Mouse (Mus musculus) myocyte (in vitro differentiated cells): ENCODE data around the gene Yap1. TPM values are rescaled to one million over a fixed set of nuclear protein-coding genes. Genes with fewer than 3 reads are reported as not detected.

Experiments
- H3K27me3 ChIP-seq: one replicate; pipeline ENCODE4 v1.6.1; 2011; ENCODE audit not compliant: control insufficient read depth, insufficient read depth, insufficient read length
- H3K36me3 ChIP-seq: one replicate; pipeline ENCODE4 v1.6.1; 2011; ENCODE audit not compliant: control insufficient read depth, insufficient read depth
- H3K4me2 ChIP-seq: one replicate; pipeline ENCODE4 v1.6.1; 2011; ENCODE audit warnings: low read depth, control low read depth
- H3K4me3 ChIP-seq: one replicate; pipeline ENCODE4 v1.5.1; 2011; ENCODE audit warnings: mild to moderate bottlenecking, control low read depth, moderate library complexity
- H3K79me2 ChIP-seq: one replicate; pipeline ENCODE4 v1.6.1; 2011; ENCODE audit not compliant: control insufficient read depth, insufficient read depth
- H3ac ChIP-seq: one replicate; pipeline ENCODE4 v1.6.1; 2011; ENCODE audit not compliant: control insufficient read depth, insufficient read length
- CEBPB ChIP-seq: IDR thresholded peaks from 2 replicates; pipeline ENCODE4 v1.6.1; 2011; ENCODE audit warnings: mild to moderate bottlenecking, moderate library complexity; ENCODE audit not compliant: poor library complexity, insufficient read depth, severe bottlenecking
- E2F4 ChIP-seq: IDR thresholded peaks from one replicate; pipeline ENCODE4 v1.6.1; 2011; ENCODE audit warnings: mild to moderate bottlenecking, control low read depth, moderate library complexity; ENCODE audit not compliant: insufficient read depth
- MAX ChIP-seq: IDR thresholded peaks from one replicate; pipeline ENCODE4 v1.6.1; 2011; ENCODE audit warnings: low read depth, mild to moderate bottlenecking, control low read depth
- MYOD1 ChIP-seq, 3 experiments: IDR thresholded peaks; one replicate each; pipeline ENCODE4 v1.6.1; 2011; ENCODE audit warnings: control low read depth in 2 of 3, low read depth in 2 of 3, mild to moderate bottlenecking in 2 of 3, moderate library complexity in 1 of 3; ENCODE audit not compliant: insufficient read length in 2 of 3, control insufficient read depth in 1 of 3
- MYOG ChIP-seq, 3 experiments: IDR thresholded peaks; one replicate each; pipeline ENCODE4 v1.6.1; 2011; ENCODE audit warnings: control low read depth in 2 of 3, low read depth in 2 of 3, mild to moderate bottlenecking in 2 of 3; ENCODE audit not compliant: insufficient read length in 2 of 3, control insufficient read depth in 1 of 3, insufficient read depth in 1 of 3
- POLR2A ChIP-seq: IDR thresholded peaks from one replicate; pipeline ENCODE4 v1.6.1; 2011; ENCODE audit warnings: low read depth, mild to moderate bottlenecking, control low read depth, moderate library complexity; ENCODE audit not compliant: insufficient read length
- POLR2AphosphoS2 ChIP-seq: IDR thresholded peaks from one replicate; pipeline ENCODE4 v1.6.1; 2011; ENCODE audit warnings: low read depth, control low read depth; ENCODE audit not compliant: insufficient read length
- REST ChIP-seq: IDR thresholded peaks from one replicate; pipeline ENCODE4 v1.6.1; 2011; ENCODE audit warnings: mild to moderate bottlenecking, control low read depth, moderate library complexity; ENCODE audit not compliant: insufficient read depth, insufficient read length
- SRF ChIP-seq: IDR thresholded peaks from one replicate; pipeline ENCODE4 v1.6.1; 2011; ENCODE audit warnings: low read depth; ENCODE audit not compliant: control insufficient read depth, insufficient read length
- TCF12 ChIP-seq: IDR thresholded peaks from one replicate; pipeline ENCODE4 v1.6.1; 2011; ENCODE audit warnings: mild to moderate bottlenecking, control low read depth; ENCODE audit not compliant: poor library complexity, insufficient read depth, severe bottlenecking
- TCF3 ChIP-seq: IDR thresholded peaks from one replicate; pipeline ENCODE4 v1.6.1; 2011; ENCODE audit warnings: low read depth, control low read depth; ENCODE audit not compliant: insufficient read length
- USF1 ChIP-seq: IDR thresholded peaks from one replicate; pipeline ENCODE4 v1.6.1; 2011; ENCODE audit warnings: low read depth, mild to moderate bottlenecking, control low read depth, moderate library complexity
- polyA plus RNA-seq: library from polyadenylated mRNA; unstranded; fragments of >200 nt; fragmentation: generic; extraction: Trizol; gene quantifications from one replicate; pipeline ENCODE4 v1.2.1, GENCODE M21; 2012; ENCODE audit warnings: missing spikeins

Yap1 gene
- polyA plus RNA-seq, 1 experiment: 27.5 TPM

DNA sequence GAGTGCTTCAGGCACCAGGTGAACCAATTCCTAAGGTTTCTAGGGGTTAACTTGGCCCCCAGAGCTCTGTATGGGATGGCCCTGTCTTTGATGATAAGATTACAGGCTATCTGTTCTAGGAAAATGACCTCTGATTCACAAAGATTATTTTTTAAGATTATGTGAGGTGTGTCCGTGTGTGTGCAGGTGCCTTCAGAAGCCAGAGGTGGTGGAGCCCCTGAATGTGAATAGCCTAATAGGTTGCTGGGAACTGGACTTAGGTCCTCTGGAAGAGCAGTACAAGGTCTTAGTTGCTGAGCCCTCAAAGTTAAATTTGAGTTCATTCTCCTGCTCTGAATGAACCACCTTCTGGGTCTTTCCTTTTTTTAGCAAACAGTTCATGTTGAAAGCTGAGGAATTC is 29.7 kb upstream of the Yap1 start:
- H3K36me3 ChIP-seq: no peaks in the 10 kb centered on the region
- H3K79me2 ChIP-seq: no peaks in the 10 kb centered on the region
- H3ac ChIP-seq: no peak overlapping the region
- no peaks in the 10 kb centered on the region for H3K27me3 ChIP-seq
- no peak for TF ChIP-seq REST
- TF ChIP-seq MYOD1 (IDR thresholded peaks at IDR 0.05; ENCODE audit: control insufficient read depth in 1 of 3, insufficient read length in 2 of 3, low read depth in 2 of 3): no peak
- no peak for TF ChIP-seq TCF3
- no peak overlapping the region for H3K4me2 ChIP-seq
- H3K4me3 ChIP-seq: no peak overlapping the region

DNA sequence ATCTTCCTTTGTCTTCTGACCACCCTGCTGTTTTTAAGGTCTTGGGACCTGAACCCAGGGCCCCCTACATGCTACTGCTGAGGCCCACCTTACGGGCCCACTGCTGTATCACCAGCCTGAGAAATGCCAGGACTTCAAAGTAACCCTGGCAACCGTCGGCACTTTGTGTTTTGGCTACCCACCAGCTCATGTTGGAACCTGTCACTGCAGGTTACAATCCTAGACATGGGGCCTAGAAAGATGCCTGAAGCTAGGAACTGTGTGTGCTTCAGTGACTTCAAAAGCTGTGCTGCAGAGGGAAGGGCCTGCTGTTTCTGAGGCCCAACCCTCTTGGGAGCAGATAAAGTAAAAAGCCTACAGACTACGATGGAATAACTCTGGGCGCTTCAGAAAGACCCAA is 28.5 kb upstream of the Yap1 start:
- Histone ChIP-seq H3K4me3 (no peak overlapping the region), H3K36me3 (no peaks in the 10 kb centered on the region), H3K79me2 (no peaks in the 10 kb centered on the region), H3K27me3 (no peaks in the 10 kb centered on the region), H3ac (no peak overlapping the region), H3K4me2 (no peak overlapping the region)
- TF ChIP-seq MYOD1 (IDR thresholded peaks at IDR 0.05; ENCODE audit: control insufficient read depth in 1 of 3, insufficient read length in 2 of 3, low read depth in 2 of 3) (no peak), MYOG (IDR thresholded peaks at IDR 0.05; ENCODE audit: control insufficient read depth in 1 of 3, insufficient read depth in 1 of 3, insufficient read length in 2 of 3, low read depth in 2 of 3) (no peak), TCF3 (no peak), TCF12 (no peak), POLR2A (no peak), REST (no peak), E2F4 (no peak), SRF (no peak)

GRCm38 (mm10) chr9:8018609-8019008 is 14.2 kb upstream of the Yap1 start:
- Histone ChIP-seq H3K36me3 (no peaks in the 10 kb centered on the region), H3K79me2 (no peaks in the 10 kb centered on the region), H3ac (no peak overlapping the region), H3K4me2 (no peak overlapping the region), H3K4me3 (no peak overlapping the region), H3K27me3 (no peaks in the 10 kb centered on the region)
- TF ChIP-seq POLR2A (no peak), TCF3 (no peak), TCF12 (no peak), MYOD1 (IDR thresholded peaks at IDR 0.05; ENCODE audit: control insufficient read depth in 1 of 3, insufficient read length in 2 of 3, low read depth in 2 of 3) (no peak), USF1 (no peak), MYOG (IDR thresholded peaks at IDR 0.05; ENCODE audit: control insufficient read depth in 1 of 3, insufficient read depth in 1 of 3, insufficient read length in 2 of 3, low read depth in 2 of 3) (no peak), SRF (no peak)

GRCm38 (mm10) chr9:8017253-8017913 is 13.0 kb upstream of the Yap1 start:
- no peak overlapping the region for H3K4me2 ChIP-seq
- H3K79me2 ChIP-seq: no peaks in the 10 kb centered on the region
- TF ChIP-seq TCF12 (no peak), REST (no peak), E2F4 (no peak), POLR2AphosphoS2 (no peak), CEBPB (no peak), MAX (no peak)
- H3K36me3 ChIP-seq: no peaks in the 10 kb centered on the region
- no peaks in the 10 kb centered on the region for H3K27me3 ChIP-seq
- H3ac ChIP-seq: no peak overlapping the region
- no peak overlapping the region for H3K4me3 ChIP-seq

- TF ChIP-seq MAX (no peak), POLR2A (peak; percentile 31)
These were observed 810 bp downstream of the Yap1 start for GRCm38 (mm10) chr9:8003301-8004271.

More at GRCm38 (mm10) chr9:8003301-8004271, 810 bp downstream of the Yap1 start:
- H3ac ChIP-seq: peak overlapping the region; percentile 69
- peaks cover 18% of the 10 kb centered on the region for H3K36me3 ChIP-seq
- H3K4me2 ChIP-seq: peak overlapping the region; percentile 92
- peaks cover 42% of the 10 kb centered on the region for H3K79me2 ChIP-seq
- no peaks in the 10 kb centered on the region for H3K27me3 ChIP-seq
- H3K4me3 ChIP-seq: peak overlapping the region; percentile 83
